18 mouse cellular contexts compared by ENCODE assay signal in the genomic region with DNA sequence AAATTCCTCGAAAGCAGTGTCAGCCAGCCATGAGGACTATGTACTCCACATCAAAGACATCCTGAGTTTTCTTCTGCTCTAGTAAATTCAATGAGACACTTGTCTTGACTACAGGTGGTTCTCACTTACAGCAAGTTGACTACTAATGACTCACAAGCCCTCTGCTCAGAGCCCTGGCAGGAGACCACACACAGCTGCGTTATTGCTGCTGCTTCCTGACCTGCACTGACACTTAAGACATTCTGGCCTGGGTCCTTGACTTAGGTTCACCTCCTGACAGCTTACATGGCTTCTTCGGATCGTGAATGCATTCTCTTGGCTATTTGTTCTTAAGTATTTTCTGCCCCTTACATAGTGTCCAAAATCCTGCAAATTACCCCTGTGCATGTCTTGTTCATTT.
"Had no signal": no experiment of that assay in that cellular context is flagged by ENCODE, and none has a peak within 500 bp of the region (broad histone marks: within the 10 kb centered on the region; RNA-seq: fewer than 3 reads in every experiment).

No protein-coding gene starts in this region.

- H3K4me3 ChIP-seq: intestine, embryonic 15.5 days; layer of hippocampus, adult 2 months; left cerebral cortex, adult 2 months; liver, embryonic 13.5 days; megakaryocyte, embryonic 14.5 days; midbrain, embryonic 10.5 days; midbrain, embryonic 13.5 days; myocyte; neural tube, embryonic 13.5 days had no signal

- H3K4me2 ChIP-seq: intestine, embryonic 15.5 days; liver, embryonic 13.5 days; midbrain, embryonic 13.5 days; neural tube, embryonic 13.5 days had no signal

- H3K9ac ChIP-seq: intestine, embryonic 15.5 days; liver, embryonic 13.5 days; midbrain, embryonic 13.5 days; neural tube, embryonic 13.5 days had no signal

- H3K27me3 ChIP-seq: intestine, embryonic 15.5 days; liver, embryonic 13.5 days; megakaryocyte, embryonic 14.5 days; midbrain, embryonic 13.5 days; neural tube, embryonic 13.5 days had no signal

- H3K9me3 ChIP-seq: intestine, embryonic 15.5 days; liver, embryonic 13.5 days; midbrain, embryonic 10.5 days; midbrain, embryonic 13.5 days; neural tube, embryonic 13.5 days had no signal

- DNase-seq: kidney, adult 11 months; layer of hippocampus, adult 9-11 months; layer of hippocampus, postnatal 36 days; liver, embryonic 13.5 days; lung, adult 2 months; thymus, adult 2 months; thymus, postnatal 14 days; thymus, postnatal 4 days had no signal

- H3K36me3 ChIP-seq: intestine, embryonic 15.5 days; liver, embryonic 13.5 days; midbrain, embryonic 10.5 days; midbrain, embryonic 13.5 days; neural tube, embryonic 13.5 days had no signal

- H3K4me1 ChIP-seq: intestine, embryonic 15.5 days; liver, embryonic 13.5 days; megakaryocyte, embryonic 14.5 days; midbrain, embryonic 10.5 days; midbrain, embryonic 13.5 days; neural tube, embryonic 13.5 days had no signal

- ATAC-seq: intestine, embryonic 15.5 days; midbrain, embryonic 13.5 days; midbrain, embryonic 16.5 days had no signal

- H3K27ac ChIP-seq: intestine, embryonic 15.5 days; layer of hippocampus, adult 2 months; left cerebral cortex, adult 2 months; liver, embryonic 13.5 days; midbrain, embryonic 10.5 days; midbrain, embryonic 13.5 days; neural tube, embryonic 13.5 days; stomach, postnatal 0 days had no signal
